Mouse (Mus musculus) heart, embryonic 15.5 days (tissue): ENCODE measurements at regions not wholly inside any gene's neighbourhood (a gene's known extent, or its start where the extent isn't known, plus 50 kb on each side); places are given as distances from the start of the nearest gene placed in this dataset.

Experiments
- ATAC-seq: fragments of 200-750 bp; cut with Nextera tagmentation; replicated peaks from 2 replicates; pipeline ENCODE4 v1.8.0; 2017; ENCODE audit warnings: low read depth, moderate TSS enrichment; ENCODE audit not compliant: insufficient number of reproducible peaks, insufficient read depth, low FRiP score
- H3K27ac ChIP-seq: fragments of 300-500 bp; sonication (generic); 2 replicates; pipeline ENCODE4 v1.5.1; 2015; ENCODE audit warnings: mild to moderate bottlenecking, inconsistent platforms
- H3K27me3 ChIP-seq: fragments of 300-500 bp; sonication (generic); 2 replicates; pipeline ENCODE4 v1.6.1; 2015; ENCODE audit warnings: inconsistent platforms
- H3K36me3 ChIP-seq: fragments of 300-500 bp; sonication (generic); 2 replicates; pipeline ENCODE4 v1.6.1; 2015; ENCODE audit warnings: mild to moderate bottlenecking, inconsistent platforms
- H3K4me1 ChIP-seq: fragments of 300-500 bp; sonication (generic); replicated peaks from 2 replicates; pipeline ENCODE4 v1.6.1; 2015; ENCODE audit warnings: inconsistent platforms
- H3K4me2 ChIP-seq: fragments of 300-500 bp; sonication (generic); 2 replicates; pipeline ENCODE4 v1.6.1; 2015; ENCODE audit warnings: inconsistent platforms, mild to moderate bottlenecking, moderate library complexity
- H3K4me3 ChIP-seq: fragments of 300-500 bp; sonication (generic); 2 replicates; pipeline ENCODE4 v1.5.1; 2015; ENCODE audit warnings: mild to moderate bottlenecking, inconsistent platforms
- H3K9ac ChIP-seq: fragments of 300-500 bp; sonication (generic); 2 replicates; pipeline ENCODE4 v1.6.1; 2015; ENCODE audit warnings: mild to moderate bottlenecking, inconsistent platforms
- H3K9me3 ChIP-seq: fragments of 300-500 bp; sonication (generic); replicated peaks from 2 replicates; pipeline ENCODE4 v1.6.1; 2016; ENCODE audit warnings: inconsistent platforms
- WGBS: fragments of 180-500 bp; shearing (Covaris S2); methylation state at CpG from one replicate; pipeline ENCODE4 v1.1.7; 2015; ENCODE audit warnings: mixed read lengths; 5-methylcytosine and 5-hydroxymethylcytosine counted together

GRCm38 (mm10) chr1:137963656-137964055 is 211.9 kb downstream of the Ptprc start:
- no peak overlapping the region for H3K4me2 ChIP-seq
- H3K27me3 ChIP-seq, result no peaks in the 10 kb centered on the region
- no peak overlapping the region for H3K27ac ChIP-seq
- ATAC-seq, result no peak
- no peak overlapping the region for H3K4me3 ChIP-seq
- H3K9me3 ChIP-seq, result no peaks in the 10 kb centered on the region
- WGBS, result 87% methylated on average over 6 of the region's 6 CpGs
- peaks cover 35% of the 10 kb centered on the region for H3K36me3 ChIP-seq
- no peaks in the 10 kb centered on the region for H3K4me1 ChIP-seq
- H3K9ac ChIP-seq, result no peak overlapping the region

- no peaks in the 10 kb centered on the region for H3K9me3 ChIP-seq
- H3K27ac ChIP-seq, result no peak overlapping the region
- H3K4me1 ChIP-seq, result no peaks in the 10 kb centered on the region
- no peak overlapping the region for H3K4me2 ChIP-seq
- no peaks in the 10 kb centered on the region for H3K27me3 ChIP-seq
- no peak overlapping the region for H3K4me3 ChIP-seq
- 53% methylated on average over 3 of the region's 3 CpGs for WGBS
- ATAC-seq, result no peak
- H3K9ac ChIP-seq, result no peak overlapping the region
- peaks cover 17% of the 10 kb centered on the region; the same call in 1 of the 2 replicates for H3K36me3 ChIP-seq
These were observed 217.5 kb downstream of the Ptprc start for GRCm38 (mm10) chr1:137958040-137958439.

GRCm38 (mm10) chr1:137955993-137956392 is 219.5 kb downstream of the Ptprc start:
- ATAC-seq, result no peak
- 81% methylated on average over 3 of the region's 3 CpGs for WGBS

GRCm38 (mm10) chr1:137955139-137955538 is 220.4 kb downstream of the Ptprc start:
- Histone ChIP-seq H3K36me3 (0 out of 2 replicates have a peak, but pooled peaks cover 9% of the 10 kb centered on the region), H3K4me1 (no peaks in the 10 kb centered on the region), H3K4me3 (no peak overlapping the region), H3K27me3 (no peaks in the 10 kb centered on the region), H3K9ac (no peak overlapping the region), H3K9me3 (no peaks in the 10 kb centered on the region), H3K4me2 (no peak overlapping the region), H3K27ac (no peak overlapping the region)
- ATAC-seq, result no peak
- 82% methylated on average over 2 of the region's 2 CpGs for WGBS

More at GRCm38 (mm10) chr1:137955993-137956392, 219.5 kb downstream of the Ptprc start:
- Histone ChIP-seq H3K27me3 (no peaks in the 10 kb centered on the region), H3K36me3 (peaks cover 13% of the 10 kb centered on the region; the same call in 1 of the 2 replicates), H3K4me1 (no peaks in the 10 kb centered on the region), H3K9ac (no peak overlapping the region), H3K4me2 (no peak overlapping the region), H3K9me3 (no peaks in the 10 kb centered on the region), H3K4me3 (no peak overlapping the region), H3K27ac (no peak overlapping the region)

- H3K27ac ChIP-seq, result no peak overlapping the region
- no peak for ATAC-seq
- H3K27me3 ChIP-seq, result no peaks in the 10 kb centered on the region
- no peaks in the 10 kb centered on the region for H3K4me1 ChIP-seq
- H3K4me2 ChIP-seq, result no peak overlapping the region
- no peak overlapping the region for H3K4me3 ChIP-seq
- H3K9ac ChIP-seq, result no peak overlapping the region
- H3K9me3 ChIP-seq, result no peaks in the 10 kb centered on the region
- H3K36me3 ChIP-seq, result 0 out of 2 replicates have a peak, but pooled peaks cover 9% of the 10 kb centered on the region
- 71% methylated on average over 1 of the region's 1 CpGs for WGBS
These were observed 222.1 kb downstream of the Ptprc start for GRCm38 (mm10) chr1:137953369-137953768.

- Histone ChIP-seq H3K27ac (no peak overlapping the region), H3K4me1 (no peaks in the 10 kb centered on the region), H3K9ac (no peak overlapping the region), H3K27me3 (no peaks in the 10 kb centered on the region), H3K4me2 (no peak overlapping the region), H3K4me3 (no peak overlapping the region), H3K36me3 (0 out of 2 replicates have a peak, but pooled peaks cover 9% of the 10 kb centered on the region), H3K9me3 (no peaks in the 10 kb centered on the region)
- 85% methylated on average over 1 of the region's 1 CpGs for whole genome bisulfite sequencing
- ATAC-seq, result no peak
These were observed 222.7 kb downstream of the Ptprc start for GRCm38 (mm10) chr1:137952777-137953176.

- 62% methylated on average over 1 of the region's 1 CpGs for WGBS
- peaks cover 12% of the 10 kb centered on the region; the same call in 1 of the 2 replicates for H3K36me3 ChIP-seq
- ATAC-seq, result no peak
These were observed 227.6 kb downstream of the Ptprc start for GRCm38 (mm10) chr1:137947900-137948299.

GRCm38 (mm10) chr1:137941776-137942522 is 233.6 kb downstream of the Ptprc start:
- WGBS, result 84% methylated on average over 11 of the region's 11 CpGs
- no peak overlapping the region for H3K4me3 ChIP-seq
- H3K36me3 ChIP-seq, result peaks cover 11% of the 10 kb centered on the region; the same call in 1 of the 2 replicates
- peaks cover 4% of the 10 kb centered on the region; the same call in 1 of the 2 replicates for H3K4me1 ChIP-seq
- no peak overlapping the region for H3K27ac ChIP-seq
- no peaks in the 10 kb centered on the region for H3K9me3 ChIP-seq
- no peaks in the 10 kb centered on the region for H3K27me3 ChIP-seq
- H3K9ac ChIP-seq, result no peak overlapping the region
- no peak overlapping the region for H3K4me2 ChIP-seq
- ATAC-seq, result no peak

More at GRCm38 (mm10) chr1:137947900-137948299, 227.6 kb downstream of the Ptprc start:
- H3K4me2 ChIP-seq, result no peak overlapping the region
- H3K9me3 ChIP-seq, result no peaks in the 10 kb centered on the region
- no peaks in the 10 kb centered on the region for H3K4me1 ChIP-seq
- no peak overlapping the region for H3K4me3 ChIP-seq
- no peak overlapping the region for H3K9ac ChIP-seq
- H3K27me3 ChIP-seq, result no peaks in the 10 kb centered on the region
- no peak overlapping the region for H3K27ac ChIP-seq

GRCm38 (mm10) chr1:137935746-137936145 is 239.8 kb downstream of the Ptprc start:
- peaks cover 29% of the 10 kb centered on the region for H3K36me3 ChIP-seq
- H3K4me2 ChIP-seq, result no peak overlapping the region
- WGBS, result 69% methylated on average over 4 of the region's 4 CpGs
- no peaks in the 10 kb centered on the region for H3K27me3 ChIP-seq
- no peak for ATAC-seq
- no peak overlapping the region for H3K9ac ChIP-seq
- no peak overlapping the region for H3K4me3 ChIP-seq
- H3K9me3 ChIP-seq, result no peaks in the 10 kb centered on the region
- peaks cover 4% of the 10 kb centered on the region; the same call in 1 of the 2 replicates for H3K4me1 ChIP-seq
- H3K27ac ChIP-seq, result no peak overlapping the region

- H3K27me3 ChIP-seq, result no peaks in the 10 kb centered on the region
- H3K4me2 ChIP-seq, result no peak overlapping the region
- H3K9ac ChIP-seq, result no peak overlapping the region
- H3K4me3 ChIP-seq, result no peak overlapping the region
- no peak for ATAC-seq
- peaks cover 24% of the 10 kb centered on the region for H3K36me3 ChIP-seq
- no peaks in the 10 kb centered on the region for H3K9me3 ChIP-seq
- 57% methylated on average over 3 of the region's 3 CpGs for WGBS
- peak overlapping the region; percentile 23 for H3K27ac ChIP-seq
- H3K4me1 ChIP-seq, result peaks cover 29% of the 10 kb centered on the region
These were observed 245.7 kb downstream of the Ptprc start for GRCm38 (mm10) chr1:137929764-137930163.

GRCm38 (mm10) chr1:137928522-137928921 is 247.0 kb downstream of the Ptprc start:
- H3K27me3 ChIP-seq, result no peaks in the 10 kb centered on the region

GRCm38 (mm10) chr1:137927953-137928352 is 247.6 kb downstream of the Ptprc start:
- Histone ChIP-seq H3K4me1 (peaks cover 29% of the 10 kb centered on the region), H3K4me3 (no peak overlapping the region), H3K9ac (no peak overlapping the region), H3K27me3 (no peaks in the 10 kb centered on the region), H3K36me3 (peaks cover 13% of the 10 kb centered on the region), H3K4me2 (peak overlapping the region; percentile 38), H3K9me3 (no peaks in the 10 kb centered on the region), H3K27ac (peak overlapping the region; percentile 68)
- 36% methylated on average over 11 of the region's 11 CpGs for WGBS
- ATAC-seq, result peak; percentile 80

More at GRCm38 (mm10) chr1:137928522-137928921, 247.0 kb downstream of the Ptprc start:
- Histone ChIP-seq H3K9ac (no peak overlapping the region), H3K4me2 (peak overlapping the region; percentile 38; the same call in 1 of the 2 replicates), H3K9me3 (no peaks in the 10 kb centered on the region), H3K4me1 (peaks cover 29% of the 10 kb centered on the region), H3K36me3 (peaks cover 13% of the 10 kb centered on the region), H3K27ac (peak overlapping the region; percentile 68; the same call in 1 of the 2 replicates), H3K4me3 (no peak overlapping the region)
- WGBS, result 42% methylated on average over 6 of the region's 6 CpGs
- ATAC-seq, result no peak
